Mouse (Mus musculus): ENCODE measurements around the gene Hoxa2. TPM values are rescaled to one million over a fixed set of nuclear protein-coding genes. Genes with fewer than 3 reads are reported as not detected.

Hoxa2 gene
- polyA plus RNA-seq (2017; shearing (Covaris generic)), result not detected

GRCm38 (mm10) chr6:52164626-52165440, at the start of gene Hoxa2:
Hoxa2 (minus strand) TSS chr6:52164831.

GRCm38 (mm10) chr6:52213119-52213986, 48.7 kb upstream of the Hoxa2 start, which contains the start of the genes Hoxa3 and Gm28308:
Hoxa3 (minus strand) TSS chr6:52213336.
Gm28308 (minus strand) TSS chr6:52213339.

GRCm38 (mm10) chr6:52208072-52208867, 43.6 kb upstream of the Hoxa2 start, which contains the start of gene Hoxa6:
Hoxa6 (minus strand) TSS chr6:52208722.

GRCm38 (mm10) chr6:52204050-52204752, 39.6 kb upstream of the Hoxa2 start, which contains the start of gene Hoxa5:
Hoxa5 (minus strand) TSS chr6:52204587.

GRCm38 (mm10) chr6:52190906-52191810, 26.5 kb upstream of the Hoxa2 start, which contains the start of gene Hoxa4:
Hoxa4 (minus strand) TSS chr6:52191753.

GRCm38 (mm10) chr6:52177061-52177735, 12.6 kb upstream of the Hoxa2 start, which contains the start of gene 5730596B20Rik:
5730596B20Rik (plus strand) TSS chr6:52177498.

GRCm38 (mm10) chr6:52158276-52159051, 6.2 kb downstream of the Hoxa2 start, which contains the start of gene Hoxa1:
Hoxa1 (minus strand) TSS chr6:52158317.

Other genes with a start within 250 kb of the Hoxa2 start
- gene Skap2, start 152.3 kb downstream of the Hoxa2 start, polyA plus RNA-seq (2017; shearing (Covaris generic)), result 14.7 TPM
- not detected for gene Hoxa1, start 6.5 kb downstream of the Hoxa2 start, polyA plus RNA-seq (2017; shearing (Covaris generic))
- gene 5730596B20Rik, start 12.7 kb upstream of the Hoxa2 start, polyA plus RNA-seq (2017; shearing (Covaris generic)), result not detected
- not detected for gene Hoxa4, start 26.9 kb upstream of the Hoxa2 start, polyA plus RNA-seq (2017; shearing (Covaris generic))
- gene Hoxa5, start 39.8 kb upstream of the Hoxa2 start, polyA plus RNA-seq (2017; shearing (Covaris generic)), result not detected
- gene Hoxa6, start 43.9 kb upstream of the Hoxa2 start, polyA plus RNA-seq (2017; shearing (Covaris generic)), result not detected
- not detected for gene Hoxa3, start 48.5 kb upstream of the Hoxa2 start, polyA plus RNA-seq (2017; shearing (Covaris generic))
- not detected for gene Gm28308, start 48.5 kb upstream of the Hoxa2 start, polyA plus RNA-seq (2017; shearing (Covaris generic))
- gene Hoxa7, start 57.0 kb upstream of the Hoxa2 start, polyA plus RNA-seq (2017; shearing (Covaris generic)), result 0.80 TPM
- gene Hoxa9, start 66.3 kb upstream of the Hoxa2 start, polyA plus RNA-seq (2017; shearing (Covaris generic)), result 0.15 TPM
- gene Hoxa10, start 76.0 kb upstream of the Hoxa2 start, polyA plus RNA-seq (2017; shearing (Covaris generic)), result not detected
- gene Hoxa11, start 81.0 kb upstream of the Hoxa2 start, polyA plus RNA-seq (2017; shearing (Covaris generic)), result not detected
- gene Hoxa13, start 96.0 kb upstream of the Hoxa2 start, polyA plus RNA-seq (2017; shearing (Covaris generic)), result not detected
- gene Evx1, start 148.7 kb upstream of the Hoxa2 start, polyA plus RNA-seq (2017; shearing (Covaris generic)), result 1.3 TPM